Mouse (Mus musculus): ENCODE measurements around the gene Fgf5. TPM values are rescaled to one million over a fixed set of nuclear protein-coding genes. Genes with fewer than 3 reads are reported as not detected.

Fgf5 gene
- polyA plus RNA-seq (2012; ENCODE audit: insufficient read depth, low replicate concordance): not detected in 2 replicates

DNA sequence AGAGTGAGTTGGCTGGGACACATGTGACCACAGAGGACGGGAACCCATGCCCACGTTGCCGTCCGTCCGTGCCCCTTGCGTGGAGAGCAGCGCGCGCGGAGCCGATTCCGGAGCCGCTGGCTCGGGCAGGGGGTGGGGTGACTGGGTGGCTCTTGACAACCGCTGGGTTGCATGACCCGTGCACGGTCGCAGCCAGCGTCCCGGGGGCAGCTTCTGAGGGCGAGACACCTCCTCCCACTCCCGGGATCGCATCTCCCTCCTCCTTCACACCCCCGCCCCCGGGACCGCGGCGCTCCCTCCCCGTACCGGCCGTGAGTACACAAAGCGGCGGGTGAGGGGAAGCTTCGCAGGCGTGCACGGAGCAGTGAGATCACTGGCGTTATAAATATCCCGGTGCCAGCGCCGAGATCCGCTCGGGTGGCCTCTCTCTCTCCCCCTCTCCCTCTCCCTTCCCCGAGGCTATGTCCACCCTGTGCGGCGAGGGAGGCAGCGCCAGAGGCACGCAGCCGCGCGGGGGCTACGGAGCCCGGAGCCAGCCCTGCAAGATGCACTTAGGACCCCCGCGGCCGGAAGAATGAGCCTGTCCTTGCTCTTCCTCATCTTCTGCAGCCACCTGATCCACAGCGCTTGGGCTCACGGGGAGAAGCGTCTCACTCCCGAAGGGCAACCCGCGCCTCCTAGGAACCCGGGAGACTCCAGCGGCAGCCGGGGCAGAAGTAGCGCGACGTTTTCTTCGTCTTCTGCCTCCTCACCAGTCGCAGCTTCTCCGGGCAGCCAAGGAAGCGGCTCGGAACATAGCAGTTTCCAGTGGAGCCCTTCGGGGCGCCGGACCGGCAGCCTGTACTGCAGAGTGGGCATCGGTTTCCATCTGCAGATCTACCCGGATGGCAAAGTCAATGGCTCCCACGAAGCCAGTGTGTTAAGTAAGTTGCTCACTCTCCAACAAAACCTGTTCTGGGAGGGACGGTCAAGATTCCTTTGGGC lies at the start of gene Fgf5:
Fgf5 (plus strand) TSS at position 347 of the 984 bp plus-strand sequence.
- Histone ChIP-seq H3K4me1 (peaks cover 8% of the 10 kb centered on the region; the same call in 1 of the 2 replicates), H3K4me3 (replicated peaks) (peak within 1 kb of the TSS; percentile 69), H3K36me3 (replicated peaks; ENCODE audit: low read length) (no peaks in the 10 kb centered on the region), H3K27me3 (replicated peaks) (peaks cover 44% of the 10 kb centered on the region), H3K9me3 (no peaks in the 10 kb centered on the region)
- TF ChIP-seq GATA1 (IDR thresholded peaks at IDR 0.05; ENCODE audit: borderline replicate concordance, low read length) (no peak), FLI1 (IDR thresholded peaks at IDR 0.05; ENCODE audit: low read length) (no peak)

GRCm38 (mm10) chr5:98212501-98212900 lies 41.5 kb upstream of the Fgf5 start:
- H3K4me3 ChIP-seq (replicated peaks): no peak overlapping the region
- H3K27me3 ChIP-seq (replicated peaks): no peaks in the 10 kb centered on the region
- no peak for TF ChIP-seq FLI1 (IDR thresholded peaks at IDR 0.05; ENCODE audit: low read length)
- no peak for TF ChIP-seq GATA1 (IDR thresholded peaks at IDR 0.05; ENCODE audit: borderline replicate concordance, low read length)
- H3K4me1 ChIP-seq: no peaks in the 10 kb centered on the region
- peaks cover 4% of the 10 kb centered on the region; the same call in 1 of the 2 replicates for H3K9me3 ChIP-seq
- no peaks in the 10 kb centered on the region for H3K36me3 ChIP-seq (replicated peaks; ENCODE audit: low read length)

- TF ChIP-seq FLI1 (IDR thresholded peaks at IDR 0.05; ENCODE audit: low read length): no peak
- no peak for TF ChIP-seq GATA1 (IDR thresholded peaks at IDR 0.05; ENCODE audit: borderline replicate concordance, low read length)
- H3K36me3 ChIP-seq (replicated peaks; ENCODE audit: low read length): no peaks in the 10 kb centered on the region
- H3K9me3 ChIP-seq: peaks cover 2% of the 10 kb centered on the region; the same call in 1 of the 2 replicates
These were observed 32.0 kb upstream of the Fgf5 start for GRCm38 (mm10) chr5:98221956-98222355.

GRCm38 (mm10) chr5:98226710-98227109 lies 27.3 kb upstream of the Fgf5 start:
- TF ChIP-seq GATA1 (IDR thresholded peaks at IDR 0.05; ENCODE audit: borderline replicate concordance, low read length) (no peak), FLI1 (IDR thresholded peaks at IDR 0.05; ENCODE audit: low read length) (no peak)
- no peaks in the 10 kb centered on the region for H3K27me3 ChIP-seq (replicated peaks)
- no peaks in the 10 kb centered on the region for H3K36me3 ChIP-seq (replicated peaks; ENCODE audit: low read length)
- no peaks in the 10 kb centered on the region for H3K9me3 ChIP-seq
- H3K4me1 ChIP-seq: no peaks in the 10 kb centered on the region
- H3K4me3 ChIP-seq (replicated peaks): no peak overlapping the region

More at GRCm38 (mm10) chr5:98221956-98222355, 32.0 kb upstream of the Fgf5 start:
- H3K4me1 ChIP-seq: no peaks in the 10 kb centered on the region
- no peak overlapping the region for H3K4me3 ChIP-seq (replicated peaks)
- H3K27me3 ChIP-seq (replicated peaks): no peaks in the 10 kb centered on the region

- no peak for TF ChIP-seq FLI1 (IDR thresholded peaks at IDR 0.05; ENCODE audit: low read length)
- no peak for TF ChIP-seq GATA1 (IDR thresholded peaks at IDR 0.05; ENCODE audit: borderline replicate concordance, low read length)
- no peaks in the 10 kb centered on the region for H3K4me1 ChIP-seq
These were observed 24.5 kb upstream of the Fgf5 start for GRCm38 (mm10) chr5:98229456-98229855.

GRCm38 (mm10) chr5:98238466-98238865 lies 15.5 kb upstream of the Fgf5 start:
- no peaks in the 10 kb centered on the region for H3K27me3 ChIP-seq (replicated peaks)
- no peaks in the 10 kb centered on the region for H3K4me1 ChIP-seq
- no peaks in the 10 kb centered on the region for H3K36me3 ChIP-seq (replicated peaks; ENCODE audit: low read length)
- no peak overlapping the region for H3K4me3 ChIP-seq (replicated peaks)
- TF ChIP-seq FLI1 (IDR thresholded peaks at IDR 0.05; ENCODE audit: low read length) (no peak), GATA1 (IDR thresholded peaks at IDR 0.05; ENCODE audit: borderline replicate concordance, low read length) (no peak)
- H3K9me3 ChIP-seq: peaks cover 19% of the 10 kb centered on the region

More at GRCm38 (mm10) chr5:98229456-98229855, 24.5 kb upstream of the Fgf5 start:
- Histone ChIP-seq H3K4me3 (replicated peaks) (no peak overlapping the region), H3K27me3 (replicated peaks) (no peaks in the 10 kb centered on the region), H3K36me3 (replicated peaks; ENCODE audit: low read length) (no peaks in the 10 kb centered on the region), H3K9me3 (no peaks in the 10 kb centered on the region)

GRCm38 (mm10) chr5:98241322-98241829 lies 12.6 kb upstream of the Fgf5 start:
- TF ChIP-seq FLI1 (IDR thresholded peaks at IDR 0.05; ENCODE audit: low read length) (no peak), GATA1 (IDR thresholded peaks at IDR 0.05; ENCODE audit: borderline replicate concordance, low read length) (no peak)
- H3K9me3 ChIP-seq: peaks cover 12% of the 10 kb centered on the region

DNA sequence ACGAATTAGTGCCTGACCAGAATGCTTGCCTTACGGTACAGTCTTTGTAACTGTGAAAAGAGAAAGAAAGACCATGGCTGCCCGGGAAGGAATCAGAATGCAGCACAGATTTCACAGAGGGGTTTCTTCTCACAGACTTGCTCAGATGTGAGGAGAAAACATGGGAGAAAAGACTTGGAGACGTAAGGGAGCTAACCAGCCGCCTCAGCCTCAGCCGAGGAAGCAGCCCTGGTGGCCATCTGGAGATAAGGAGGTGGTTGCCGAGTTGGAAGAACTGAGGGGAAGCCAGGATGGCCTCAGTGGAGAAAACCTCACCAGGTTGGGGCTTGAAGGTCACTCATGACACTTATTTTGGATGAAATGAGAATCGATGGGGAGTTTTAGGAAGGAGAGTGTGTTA lies 8.7 kb upstream of the Fgf5 start:
- H3K4me3 ChIP-seq (replicated peaks): no peak overlapping the region
- H3K36me3 ChIP-seq (replicated peaks; ENCODE audit: low read length): no peaks in the 10 kb centered on the region
- H3K9me3 ChIP-seq: peaks cover 2% of the 10 kb centered on the region; the same call in 1 of the 2 replicates
- no peaks in the 10 kb centered on the region for H3K4me1 ChIP-seq
- TF ChIP-seq FLI1 (IDR thresholded peaks at IDR 0.05; ENCODE audit: low read length): no peak
- TF ChIP-seq GATA1 (IDR thresholded peaks at IDR 0.05; ENCODE audit: borderline replicate concordance, low read length): no peak
- H3K27me3 ChIP-seq (replicated peaks): no peaks in the 10 kb centered on the region

More at GRCm38 (mm10) chr5:98241322-98241829, 12.6 kb upstream of the Fgf5 start:
- no peaks in the 10 kb centered on the region for H3K27me3 ChIP-seq (replicated peaks)
- H3K4me1 ChIP-seq: no peaks in the 10 kb centered on the region
- H3K36me3 ChIP-seq (replicated peaks; ENCODE audit: low read length): no peaks in the 10 kb centered on the region
- H3K4me3 ChIP-seq (replicated peaks): no peak overlapping the region

GRCm38 (mm10) chr5:98245976-98246375 lies 8.0 kb upstream of the Fgf5 start:
- Histone ChIP-seq H3K4me1 (no peaks in the 10 kb centered on the region), H3K27me3 (replicated peaks) (no peaks in the 10 kb centered on the region), H3K36me3 (replicated peaks; ENCODE audit: low read length) (no peaks in the 10 kb centered on the region), H3K9me3 (no peaks in the 10 kb centered on the region), H3K4me3 (replicated peaks) (no peak overlapping the region)
- TF ChIP-seq GATA1 (IDR thresholded peaks at IDR 0.05; ENCODE audit: borderline replicate concordance, low read length): no peak
- no peak for TF ChIP-seq FLI1 (IDR thresholded peaks at IDR 0.05; ENCODE audit: low read length)

- H3K4me1 ChIP-seq: no peaks in the 10 kb centered on the region
- no peak overlapping the region for H3K4me3 ChIP-seq (replicated peaks)
- no peak for TF ChIP-seq GATA1 (IDR thresholded peaks at IDR 0.05; ENCODE audit: borderline replicate concordance, low read length)
- TF ChIP-seq FLI1 (IDR thresholded peaks at IDR 0.05; ENCODE audit: low read length): no peak
These were observed 7.2 kb upstream of the Fgf5 start for GRCm38 (mm10) chr5:98246826-98247225.

More at GRCm38 (mm10) chr5:98246826-98247225, 7.2 kb upstream of the Fgf5 start:
- Histone ChIP-seq H3K36me3 (replicated peaks; ENCODE audit: low read length) (no peaks in the 10 kb centered on the region), H3K9me3 (no peaks in the 10 kb centered on the region), H3K27me3 (replicated peaks) (peaks cover 3% of the 10 kb centered on the region)

All from megakaryocyte, embryonic 14.5 days (primary cell).